Mouse (Mus musculus) heart, embryonic 11.5 days (tissue): ENCODE data around the gene Fbxo3. TPM values are rescaled to one million over a fixed set of nuclear protein-coding genes. Genes with fewer than 3 reads are reported as not detected.
A peak's percentile ranks its signal among the peaks of the same experiment; 100 is the strongest.
"Not testable (repeated sequence)": the region's sequence is repeated elsewhere in the genome, so short reads cannot be mapped to it uniquely, and the experiment has no call there.

Source experiments
- ATAC-seq: fragments of 200-750 bp; cut with Nextera tagmentation; replicated peaks from 2 replicates; pipeline ENCODE4 v1.8.0; 2017; ENCODE audit warnings: moderate library complexity; ENCODE audit not compliant: insufficient number of reproducible peaks, low FRiP score, low TSS enrichment
- H3K27ac ChIP-seq: fragments of 300-500 bp; sonication (generic); 2 replicates; pipeline ENCODE4 v1.5.1; 2014; ENCODE audit warnings: mild to moderate bottlenecking, low read depth, low read length
- H3K27me3 ChIP-seq: fragments of 300-500 bp; sonication (generic); 2 replicates; pipeline ENCODE4 v1.6.1; 2014; ENCODE audit warnings: mild to moderate bottlenecking, low read length, mixed read lengths; ENCODE audit not compliant: control insufficient read depth, insufficient read depth
- H3K36me3 ChIP-seq: fragments of 300-500 bp; sonication (generic); 2 replicates; pipeline ENCODE4 v1.6.1; 2014; ENCODE audit warnings: mild to moderate bottlenecking, low read length, moderate library complexity, mixed read lengths; ENCODE audit not compliant: control insufficient read depth, insufficient read depth
- H3K4me1 ChIP-seq: fragments of 300-500 bp; sonication (generic); 2 replicates; pipeline ENCODE4 v1.6.1; 2014; ENCODE audit warnings: low read length; ENCODE audit not compliant: control insufficient read depth, insufficient read depth
- H3K4me2 ChIP-seq: fragments of 300-500 bp; sonication (generic); 2 replicates; pipeline ENCODE4 v1.6.1; 2014; ENCODE audit warnings: mild to moderate bottlenecking, moderate library complexity
- H3K4me3 ChIP-seq: fragments of 300-500 bp; sonication (generic); 2 replicates; pipeline ENCODE4 v1.5.1; 2014; ENCODE audit warnings: low read depth, low read length
- H3K9ac ChIP-seq: fragments of 300-500 bp; sonication (generic); 2 replicates; pipeline ENCODE4 v1.6.1; 2014; ENCODE audit warnings: mild to moderate bottlenecking, low read depth, low read length, moderate library complexity
- H3K9me3 ChIP-seq: fragments of 300-500 bp; sonication (generic); replicated peaks from 2 replicates; pipeline ENCODE4 v1.6.1; 2016; ENCODE audit warnings: low read length; ENCODE audit not compliant: control insufficient read depth
- WGBS: fragments of 180-500 bp; shearing (Covaris S2); extraction: QIAGEN DNeasy Blood & Tissue Kit; methylation state at CpG from one replicate; pipeline ENCODE4 v1.1.7; 2014; ENCODE audit not compliant: insufficient replicate concordance; 5-methylcytosine and 5-hydroxymethylcytosine counted together
- polyA plus RNA-seq: library from polyadenylated mRNA; unstranded; fragments of >200 nt; fragmentation: Nextera tagmentation; extraction: Ambion mirVana; gene quantifications from 2 replicates; pipeline ENCODE4 v1.2.1, GENCODE M21; 2014

Gene Fbxo3
- polyA plus RNA-seq, 1 experiment from 2014 or later: 43.2 TPM

DNA sequence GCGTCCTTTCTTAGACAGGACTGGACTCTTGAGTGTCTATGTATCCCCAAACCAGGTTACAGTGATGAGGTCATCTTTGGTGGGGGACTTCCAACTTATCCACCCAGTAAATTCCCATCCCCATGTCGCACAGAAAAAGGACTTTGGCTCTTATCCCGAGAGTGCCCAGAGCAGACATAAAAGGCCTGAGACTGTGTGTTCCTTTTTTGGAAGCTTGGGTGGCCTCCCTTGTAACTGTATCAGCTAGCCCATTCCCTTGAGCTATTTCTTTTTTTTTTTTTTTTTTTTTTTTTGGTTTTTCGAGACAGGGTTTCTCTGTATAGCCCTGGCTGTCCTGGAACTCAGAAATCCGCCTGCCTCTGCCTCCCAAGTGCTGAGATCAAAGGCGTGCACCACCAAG is 38.0 kb downstream of the Fbxo3 start, which contains the start of gene Gm10912:
TSS of gene Gm10912 (plus strand) at position 301 of the 400 bp plus-strand sequence.
- not testable (repeated sequence) for H3K9ac ChIP-seq, H3K4me1 ChIP-seq, ATAC-seq, H3K9me3 ChIP-seq, H3K4me2 ChIP-seq, H3K27ac ChIP-seq, H3K27me3 ChIP-seq, H3K36me3 ChIP-seq, H3K4me3 ChIP-seq
- WGBS: 86% methylated on average over 5 of the region's 6 CpGs

DNA sequence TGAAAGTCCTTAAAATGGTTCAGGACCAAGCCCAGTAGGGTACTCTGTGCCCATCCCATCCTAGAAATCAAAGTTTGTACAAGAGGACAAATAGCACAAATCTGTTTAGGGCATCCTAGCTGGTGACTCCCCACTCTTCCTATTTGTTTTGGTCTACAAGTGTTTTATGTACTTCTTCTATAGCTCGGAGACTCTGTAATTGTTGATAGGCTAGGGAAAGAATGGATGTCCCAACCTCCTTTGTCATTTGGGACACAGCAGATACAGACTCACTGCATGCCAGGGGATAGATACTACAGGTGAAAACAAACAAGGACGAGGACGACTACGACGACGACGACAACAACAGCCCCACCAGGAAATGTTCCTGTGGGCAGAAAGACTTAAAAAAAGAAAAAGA is 40.9 kb downstream of the Fbxo3 start, which contains the start of gene Gm10799:
TSS of gene Gm10799 (minus strand) at position 101 of the 400 bp plus-strand sequence.
- H3K4me2 ChIP-seq, H3K27ac ChIP-seq, H3K36me3 ChIP-seq, ATAC-seq, H3K9ac ChIP-seq, H3K4me3 ChIP-seq, H3K4me1 ChIP-seq, H3K27me3 ChIP-seq, H3K9me3 ChIP-seq: not testable (repeated sequence)
- 74% methylated on average over 7 of the region's 7 CpGs for WGBS

DNA sequence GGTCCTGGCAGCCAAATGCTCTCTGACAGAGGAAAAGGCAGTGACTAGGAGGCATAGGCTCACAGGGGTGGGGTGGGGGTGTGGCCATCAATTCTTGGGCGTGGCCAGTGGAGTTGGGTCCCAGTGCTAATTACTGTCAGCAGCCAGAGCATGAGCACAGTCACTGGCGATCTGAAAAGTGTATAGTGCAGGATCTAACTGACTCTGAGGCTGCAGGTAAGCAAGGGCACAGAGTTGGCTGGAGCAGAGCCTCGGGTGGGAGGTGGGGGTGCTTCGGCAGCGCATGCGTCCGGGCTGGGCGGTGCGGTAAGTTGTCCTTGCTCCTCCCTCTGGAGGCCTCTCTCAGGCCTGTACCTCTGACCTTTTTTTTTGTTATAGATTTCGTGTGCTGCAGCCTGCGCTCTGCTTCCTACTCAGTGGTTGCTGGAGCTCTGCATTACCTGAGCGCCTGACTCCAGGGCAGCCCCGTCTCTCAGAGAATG is 42.2 kb downstream of the Fbxo3 start, which contains the start of gene Cd59b:
TSS of gene Cd59b (plus strand) at position 146 of the 482 bp plus-strand sequence.
- Histone ChIP-seq H3K27ac (no peak within 1 kb of the TSS), H3K4me2 (peak within 1 kb of the TSS; percentile 64), H3K9ac (peak within 1 kb of the TSS; percentile 58; the same call in 1 of the 2 replicates), H3K9me3 (no peaks in the 10 kb centered on the region), H3K27me3 (no peaks in the 10 kb centered on the region), H3K4me1 (0 out of 2 replicates have a peak, but pooled peaks cover 3% of the 10 kb centered on the region), H3K4me3 (peak within 1 kb of the TSS; percentile 28), H3K36me3 (no peaks in the 10 kb centered on the region)
- ATAC-seq: peak; percentile 80
- 9% methylated on average over 13 of the region's 13 CpGs for WGBS

DNA sequence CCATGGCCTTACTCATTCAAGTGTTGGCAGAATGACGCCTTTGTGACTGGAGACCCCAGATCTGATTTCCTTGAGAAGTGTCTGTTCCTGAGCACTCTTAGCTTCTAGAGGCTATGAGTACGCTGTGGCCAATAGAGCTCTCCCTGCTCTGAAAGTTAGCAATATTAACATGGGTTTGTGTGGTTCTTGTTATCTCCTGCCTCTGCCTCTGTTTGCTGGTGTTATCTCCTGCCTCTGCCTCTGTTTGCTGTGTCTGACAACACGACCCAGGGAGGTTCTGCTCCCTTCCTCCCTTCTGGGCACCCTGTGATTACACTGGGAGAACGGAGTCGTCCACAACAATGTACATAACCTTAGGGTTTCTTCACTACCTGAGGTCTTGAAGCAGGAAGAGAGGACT is 50.8 kb downstream of the Fbxo3 start:
- H3K4me3 ChIP-seq, H3K27ac ChIP-seq, H3K4me1 ChIP-seq, H3K36me3 ChIP-seq, H3K9me3 ChIP-seq, H3K9ac ChIP-seq, H3K27me3 ChIP-seq: not testable (repeated sequence)
- 0 out of 2 replicates have a peak overlapping the region, but pooled peaks have one; percentile 12 for H3K4me2 ChIP-seq
- 38% methylated on average over 5 of the region's 5 CpGs for WGBS
- peak; percentile 91 for ATAC-seq

DNA sequence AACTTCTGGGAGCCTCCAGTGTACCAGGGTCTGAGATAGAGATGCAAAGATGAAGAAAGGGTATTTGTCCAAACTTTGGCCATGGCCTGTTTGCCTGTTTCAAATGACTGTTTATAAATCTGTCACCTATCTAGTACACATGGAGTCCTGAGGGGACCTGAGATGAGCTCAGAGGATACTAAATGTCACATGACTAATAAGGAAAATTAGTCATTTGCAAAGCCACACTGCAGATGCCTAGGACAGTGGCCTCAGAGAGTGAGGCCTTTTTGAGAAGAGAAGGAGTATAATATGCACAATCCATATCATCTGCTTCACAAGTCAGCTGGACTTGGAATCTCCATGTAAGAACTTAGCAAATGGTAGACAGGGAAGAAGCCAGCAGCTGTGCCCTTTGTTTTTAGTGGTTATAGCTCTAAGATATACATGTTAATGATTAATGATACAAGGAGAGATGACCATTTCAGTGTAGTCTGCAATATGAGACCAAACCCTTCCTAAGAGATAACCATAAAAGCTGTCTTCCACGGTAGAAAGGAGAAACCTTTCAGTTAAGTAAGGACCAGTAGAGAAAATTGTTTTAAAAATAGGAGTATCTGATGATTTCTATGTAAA is 54.0 kb downstream of the Fbxo3 start:
- ATAC-seq, H3K9ac ChIP-seq, H3K36me3 ChIP-seq, H3K4me2 ChIP-seq, H3K4me3 ChIP-seq, H3K9me3 ChIP-seq, H3K27ac ChIP-seq, H3K27me3 ChIP-seq, H3K4me1 ChIP-seq: not testable (repeated sequence)
- no CpG with 5 or more reads among the region's 1 CpGs for WGBS

DNA sequence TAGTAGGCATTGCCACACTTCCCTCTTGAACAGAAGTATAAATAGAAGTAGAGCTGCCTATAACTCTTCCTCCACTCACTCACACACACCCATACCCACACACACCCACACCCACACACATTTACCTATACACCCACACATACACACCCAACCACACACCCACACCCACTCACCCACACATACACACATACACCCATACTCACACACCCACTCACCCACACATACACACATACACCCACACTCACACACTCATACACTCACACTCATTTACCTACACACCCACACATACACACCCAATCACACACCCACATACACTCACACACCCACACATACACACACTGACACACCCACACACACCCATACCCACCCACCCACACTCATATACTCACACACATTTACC is 55.0 kb downstream of the Fbxo3 start:
- H3K4me3 ChIP-seq: no peak overlapping the region
- no peaks in the 10 kb centered on the region for H3K36me3 ChIP-seq
- H3K27ac ChIP-seq: no peak overlapping the region
- H3K9ac ChIP-seq: no peak overlapping the region
- H3K27me3 ChIP-seq: no peaks in the 10 kb centered on the region
- H3K4me1 ChIP-seq: no peaks in the 10 kb centered on the region
- no peak overlapping the region for H3K4me2 ChIP-seq
- H3K9me3 ChIP-seq: no peaks in the 10 kb centered on the region
- ATAC-seq: no peak

DNA sequence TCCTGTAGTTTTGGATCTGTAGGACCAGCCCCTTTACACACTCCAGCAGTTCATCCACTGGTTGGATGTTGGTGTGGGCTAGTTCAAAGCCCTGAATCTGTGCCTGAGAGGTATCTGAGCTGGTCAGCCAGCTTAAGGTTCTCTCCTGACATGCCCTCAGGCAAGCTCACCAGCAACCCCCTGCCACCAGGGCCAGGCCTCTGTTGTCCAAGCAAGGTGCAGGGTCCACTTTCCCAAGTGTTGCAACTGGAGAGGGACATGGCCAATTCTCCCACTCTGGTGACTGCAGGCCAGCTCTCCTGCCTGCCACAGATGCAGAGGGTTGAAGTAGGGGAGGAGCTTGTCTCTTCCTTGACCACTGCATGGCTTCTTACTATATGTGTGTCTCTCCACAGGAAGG is 56.5 kb downstream of the Fbxo3 start:
- H3K27ac ChIP-seq, H3K4me1 ChIP-seq, H3K4me2 ChIP-seq, H3K9ac ChIP-seq, H3K9me3 ChIP-seq, H3K4me3 ChIP-seq, H3K36me3 ChIP-seq, ATAC-seq, H3K27me3 ChIP-seq: not testable (repeated sequence)

DNA sequence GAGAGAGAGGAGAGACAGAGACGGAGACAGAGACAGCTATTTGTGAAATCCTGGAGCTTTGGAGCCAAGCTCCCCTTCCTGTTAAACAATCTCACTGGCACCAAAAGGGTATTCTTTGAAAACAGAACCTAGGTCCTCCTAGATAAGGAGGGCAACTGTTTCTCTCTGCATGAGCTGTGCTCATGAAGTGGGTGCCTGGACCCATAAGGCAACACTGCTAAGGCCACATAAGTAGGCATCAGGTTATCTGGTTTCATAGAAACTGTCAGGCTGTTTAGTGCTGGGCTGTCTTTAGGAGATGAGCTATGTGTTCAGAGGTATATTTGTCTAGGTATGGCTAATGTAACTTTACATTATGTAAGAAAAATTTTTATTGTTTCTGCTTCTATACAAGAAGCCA is 60.0 kb downstream of the Fbxo3 start:
- not testable (repeated sequence) for H3K9me3 ChIP-seq, H3K36me3 ChIP-seq, H3K27me3 ChIP-seq, H3K4me2 ChIP-seq, ATAC-seq, H3K9ac ChIP-seq, H3K4me1 ChIP-seq, H3K4me3 ChIP-seq, H3K27ac ChIP-seq
- WGBS: 82% methylated on average over 1 of the region's 1 CpGs

DNA sequence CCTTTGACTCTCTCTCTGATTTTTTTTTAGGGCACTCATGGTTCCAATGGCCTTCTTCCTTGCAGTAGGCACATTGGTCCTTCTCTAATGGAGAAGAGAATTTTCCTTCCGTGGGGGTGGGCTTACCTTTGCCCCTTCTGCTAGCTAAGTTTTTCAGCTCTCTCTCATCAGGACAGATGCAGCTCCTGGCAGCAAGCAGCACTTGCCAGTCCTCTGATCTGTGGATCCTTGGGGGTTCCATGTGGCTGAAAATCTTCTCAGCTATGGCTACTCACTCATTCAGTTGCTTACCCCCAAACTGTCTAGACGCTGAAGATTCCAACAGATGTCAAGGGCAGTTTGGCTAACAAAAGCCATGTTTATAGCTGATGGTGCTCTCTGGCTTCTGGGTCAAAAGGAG is 65.8 kb downstream of the Fbxo3 start:
- peaks cover 5% of the 10 kb centered on the region for H3K4me1 ChIP-seq
- no peak overlapping the region for H3K27ac ChIP-seq
- H3K4me3 ChIP-seq: no peak overlapping the region
- H3K27me3 ChIP-seq: no peaks in the 10 kb centered on the region
- ATAC-seq: no peak
- no peaks in the 10 kb centered on the region for H3K9me3 ChIP-seq
- 75% methylated on average over 2 of the region's 2 CpGs for WGBS
- H3K4me2 ChIP-seq: no peak overlapping the region
- H3K9ac ChIP-seq: no peak overlapping the region
- H3K36me3 ChIP-seq: no peaks in the 10 kb centered on the region
